Comparison of ENCODE assay signal across 9 mouse cellular contexts in genomic region chrX:141475566-141476327, GRCm38 (mm10). TPM values are rescaled to one million over a fixed set of nuclear protein-coding genes. Genes with fewer than 3 reads are reported as not detected.
DNase-seq lines count a peak whose midpoint lies in the region; ATAC-seq and TF ChIP-seq lines count a peak whose summit lies in the region.
"Had no signal": no experiment of that assay in that cellular context is flagged by ENCODE, and none has a peak within 500 bp of the region (broad histone marks: within the 10 kb centered on the region; RNA-seq: fewer than 3 reads in every experiment).

No protein-coding gene starts in this region.

- H3K9me3 ChIP-seq in ES-E14 (ENCODE audit: control insufficient read depth, insufficient read depth, low read depth, low read length): no peaks in the 10 kb centered on the region
- no peaks in the 10 kb centered on the region for H3K9me3 ChIP-seq in forebrain, postnatal 0 days (ENCODE audit: low read length)
- H3K9me3 ChIP-seq in lung, embryonic 16.5 days (ENCODE audit: control insufficient read depth, low read length): no peaks in the 10 kb centered on the region

- H3K4me1 ChIP-seq in ES-E14 (ENCODE audit: control insufficient read depth in 2 of 2, insufficient read depth in 2 of 2, low read length in 2 of 2, poor library complexity in 1 of 2): no peaks in the 10 kb centered on the region
- no peaks in the 10 kb centered on the region for H3K4me1 ChIP-seq in forebrain, postnatal 0 days (ENCODE audit: insufficient read depth)
- H3K4me1 ChIP-seq in lung, embryonic 16.5 days (replicated peaks; ENCODE audit: control insufficient read depth, insufficient read depth, low read length): no peaks in the 10 kb centered on the region
- H3K4me1 ChIP-seq in testis, adult 2 months (ENCODE audit: control insufficient read depth, insufficient read depth, low read length): no peaks in the 10 kb centered on the region

- H3K27me3 ChIP-seq in forebrain, postnatal 0 days (ENCODE audit: insufficient read depth, low read length): 0 out of 2 replicates have a peak, but pooled peaks cover 4% of the 10 kb centered on the region
- no peaks in the 10 kb centered on the region; the same call in none of the 2 replicates for H3K27me3 ChIP-seq in lung, embryonic 16.5 days (ENCODE audit: control insufficient read depth, insufficient read depth, low read depth, low read length)
- no peaks in the 10 kb centered on the region for H3K27me3 ChIP-seq in testis, adult 2 months (ENCODE audit: control insufficient read depth, insufficient read depth, low read length)

- DNase-seq in embryo, embryonic 11 days: peak; percentile 25
- no peak for DNase-seq in embryo, embryonic 10 days (ENCODE audit: low spot score)
- no peak for DNase-seq in ES-E14 (ENCODE audit: low read depth, low spot score)
- DNase-seq in forebrain, postnatal 0 days: no peak
- peak; percentile 38 for DNase-seq in kidney, adult 18-20 months
- DNase-seq in left cerebral cortex, postnatal 25 days (ENCODE audit: low spot score in 2 of 2): no peak

- no peak overlapping the region for H3K9ac ChIP-seq in ES-E14 (ENCODE audit: insufficient read depth, low read depth, low read length, poor library complexity, severe bottlenecking)
- H3K9ac ChIP-seq in forebrain, postnatal 0 days: peak overlapping the region; percentile 31; the same call in 1 of the 2 replicates
- peak overlapping the region; percentile 68 for H3K9ac ChIP-seq in lung, embryonic 16.5 days (ENCODE audit: low read length)

- peak overlapping the region; percentile 56 for H3K4me2 ChIP-seq in forebrain, postnatal 0 days (ENCODE audit: low read depth)
- H3K4me2 ChIP-seq in lung, embryonic 16.5 days (ENCODE audit: low read depth, low read length): peak overlapping the region; percentile 61

- in situ Hi-C loops in ES-E14 (cut with MboI; ENCODE audit: low sequenced_read_pairs in 2 of 2, unreplicated experiment in 2 of 2): no loop called here

- no peak; the same call in 1 of the 2 replicates for ATAC-seq in forebrain, postnatal 0 days
- ATAC-seq in lung, embryonic 16.5 days (ENCODE audit: low read depth): peak; percentile 64

- TF ChIP-seq CTCF in forebrain, postnatal 0 days (IDR thresholded peaks at IDR 0.05; ENCODE audit: low read depth): no peak
- TF ChIP-seq CTCF in testis, adult 2 months (IDR thresholded peaks at IDR 0.05; ENCODE audit: control insufficient read depth, insufficient read depth, insufficient replicate concordance, low read depth, low read length): no peak

- intact Hi-C loops in left cerebral cortex, postnatal 25 days (cut with DNase I): no loop called here

- peak overlapping the region; percentile 59 to 60 for H3K4me3 ChIP-seq in ES-E14 (ENCODE audit: insufficient read depth in 1 of 2, low read depth in 1 of 2, low read length in 2 of 2, poor library complexity in 1 of 2, severe bottlenecking in 1 of 2)
- H3K4me3 ChIP-seq in forebrain, postnatal 0 days (ENCODE audit: low read depth, low read length): peak overlapping the region; percentile 34
- H3K4me3 ChIP-seq in lung, embryonic 16.5 days (ENCODE audit: low read length): peak overlapping the region; percentile 61
- peak overlapping the region; percentile 83 for H3K4me3 ChIP-seq in testis, adult 2 months (ENCODE audit: control insufficient read depth, low read depth, low read length)

- H3K27ac ChIP-seq in ES-E14 (ENCODE audit: insufficient read depth, low read depth, low read length, poor library complexity, severe bottlenecking): no peak overlapping the region
- H3K27ac ChIP-seq in forebrain, postnatal 0 days (ENCODE audit: low read depth, low read length): no peak overlapping the region
- H3K27ac ChIP-seq in lung, embryonic 16.5 days (ENCODE audit: low read length): peak overlapping the region; percentile 75
- H3K27ac ChIP-seq in testis, adult 2 months (ENCODE audit: control insufficient read depth, insufficient read depth, low read depth, low read length): peak overlapping the region; percentile 58

- 21% methylated on average over 14 of the region's 14 CpGs for WGBS in forebrain, postnatal 0 days
- 17% methylated on average over 14 of the region's 14 CpGs for WGBS in lung, embryonic 16.5 days

- no peaks in the 10 kb centered on the region for H3K36me3 ChIP-seq in ES-E14 (ENCODE audit: control insufficient read depth, insufficient read depth, low read length, poor library complexity, severe bottlenecking)
- no peaks in the 10 kb centered on the region for H3K36me3 ChIP-seq in forebrain, postnatal 0 days (ENCODE audit: insufficient read depth)
- no peaks in the 10 kb centered on the region for H3K36me3 ChIP-seq in lung, embryonic 16.5 days (ENCODE audit: control insufficient read depth, insufficient read depth, low read length)
- H3K36me3 ChIP-seq in testis, adult 2 months (ENCODE audit: control insufficient read depth, insufficient read depth, low read length): no peaks in the 10 kb centered on the region

- no peak for TF ChIP-seq POLR2A in testis, adult 2 months (IDR thresholded peaks at IDR 0.05; ENCODE audit: control insufficient read depth, low read depth, low read length)

TF ChIP-seq in ES-E14, 5 proteins besides CTCF, POLR2A, EP300 and RAD21:
- no peak for TF ChIP-seq ZC3H11A (IDR thresholded peaks at IDR 0.05; ENCODE audit: borderline replicate concordance, low read depth, low read length)
- no peak for TF ChIP-seq MAFK (IDR thresholded peaks at IDR 0.05; ENCODE audit: insufficient read depth, low read depth, low read length)
- TF ChIP-seq ZNF384 (IDR thresholded peaks at IDR 0.05; ENCODE audit: low read depth, low read length): no peak
- TF ChIP-seq CHD2 (IDR thresholded peaks at IDR 0.05; ENCODE audit: low read depth, low read length): no peak
- no peak for TF ChIP-seq HCFC1 (IDR thresholded peaks at IDR 0.05; ENCODE audit: borderline replicate concordance, insufficient read depth, low read length)
TF ChIP-seq in ES-E14: peak in this region for 0.

RNA-seq across cellular contexts. Expression of gene Col4a5, which starts 0.6 kb away (rescaled TPM):
- 5.0 and 10.4 TPM in 2 replicates for total RNA-seq in ES-E14 (2012; rRNA removed)
- total RNA-seq in forebrain, postnatal 0 days (2014; rRNA removed): 18.9 and 26.4 TPM in 2 replicates
- polyA plus RNA-seq in forebrain, postnatal 0 days (2015; fragmentation: Nextera tagmentation; extraction: Ambion mirVana): 4.1 and 4.6 TPM in 2 replicates
- 34.7 and 35.5 TPM in 2 replicates for polyA plus RNA-seq in lung, embryonic 16.5 days (2015; fragmentation: Nextera tagmentation; extraction: Ambion mirVana)
- 2.8 TPM in 2 replicates for polyA plus RNA-seq in testis, adult 2 months (2012; rRNA removed)
- 1 to 10 TPM; 3.3 to 3.9 TPM for total RNA-seq in left cerebral cortex, postnatal 25 days (2021)
- total RNA-seq: MEL had no signal

RNA-seq across cellular contexts. Expression of gene Col4a6, which starts 1.9 kb away (rescaled TPM):
- 0.42 and 1.2 TPM in 2 replicates for total RNA-seq in ES-E14 (2012; rRNA removed)
- 3.9 and 4.5 TPM in 2 replicates for total RNA-seq in forebrain, postnatal 0 days (2014; rRNA removed)
- polyA plus RNA-seq in forebrain, postnatal 0 days (2015; fragmentation: Nextera tagmentation; extraction: Ambion mirVana): 1.1 and 1.4 TPM in 2 replicates
- 8.5 and 8.9 TPM in 2 replicates for polyA plus RNA-seq in lung, embryonic 16.5 days (2015; fragmentation: Nextera tagmentation; extraction: Ambion mirVana)
- polyA plus RNA-seq in testis, adult 2 months (2012; rRNA removed): 1.5 and 1.8 TPM in 2 replicates
- total RNA-seq in left cerebral cortex, postnatal 25 days (2021): 1 to 10 TPM; 1.2 to 1.6 TPM
- total RNA-seq: MEL had no signal

Comparison
In these comparisons a context has a peak if more than half of its experiments do, and no peak if none do; other contexts are left out.
1. DNase-seq: peak in embryo, embryonic 11 days (single experiment) and kidney, adult 18-20 months (single experiment); none in embryo, embryonic 10 days (single experiment), ES-E14 (single experiment), forebrain, postnatal 0 days (single experiment) and left cerebral cortex, postnatal 25 days (0 of 2).
2. H3K27ac ChIP-seq: peak in lung, embryonic 16.5 days (single experiment) and testis, adult 2 months (single experiment); none in ES-E14 (single experiment) and forebrain, postnatal 0 days (single experiment).
3. Peak in every context shown above with its lines, with median percentiles within 50 percentile points of each other: H3K4me3 ChIP-seq.